Mouse (Mus musculus) kidney, adult 9 months (tissue): ENCODE measurements at regions not wholly inside any gene's neighbourhood (a gene's known extent, or its start where the extent isn't known, plus 50 kb on each side); places are given as distances from the start of the nearest gene placed in this dataset.

Experiments used
- DNase-seq: peaks from one replicate; pipeline ENCODE4 v3.0.0; 2022

DNA sequence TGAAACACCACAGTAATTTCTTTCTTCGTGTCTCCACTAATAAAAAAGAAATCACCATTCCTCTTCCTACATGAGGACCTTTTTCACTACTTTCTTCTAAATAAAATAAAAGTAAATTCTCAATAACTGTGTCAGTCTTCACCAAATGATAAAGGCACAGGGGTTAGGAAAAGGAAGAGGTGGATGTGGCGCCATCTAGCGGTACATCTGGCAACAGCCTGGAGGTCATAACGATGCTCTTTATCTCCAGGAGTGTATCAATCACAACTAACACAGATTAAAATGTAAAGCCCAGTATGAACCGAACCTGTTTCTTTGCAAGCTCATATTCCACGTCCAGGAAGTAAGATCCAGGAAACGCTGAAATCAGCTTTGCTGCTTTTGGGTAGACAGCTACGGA is 793.0 kb downstream of the Gm7489 start:
- peak; percentile 16 for DNase-seq
